Mouse (Mus musculus) gastrocnemius, postnatal 25 days (tissue): ENCODE results near the gene Cldn3. TPM values are rescaled to one million over a fixed set of nuclear protein-coding genes. Genes with fewer than 3 reads are reported as not detected.
"Not testable (repeated sequence)": the region's sequence is repeated elsewhere in the genome, so short reads cannot be mapped to it uniquely, and the experiment has no call there.

Experiments used
- DNase-seq: peaks from one replicate; pipeline ENCODE4 v3.0.0; 2022
- long read RNA-seq, 2 experiments: library from polyadenylated mRNA; stranded (forward); transcript quantifications; one replicate each; pipeline ENCODE4 v2.0.0; 2021
- total RNA-seq, 2 experiments: library from RNA; stranded (reverse); gene quantifications; 1 replicate in 1 of 2; 2 replicates in 1 of 2; pipeline ENCODE4 v1.2.3; 2021

The Cldn3 gene
- total RNA-seq = under 1 TPM in 1 of 2 experiments, not detected in 1; 0.21 TPM
- long read RNA-seq, experiment 1 = 0 reads
- long read RNA-seq, experiment 2 = 0 reads

DNA sequence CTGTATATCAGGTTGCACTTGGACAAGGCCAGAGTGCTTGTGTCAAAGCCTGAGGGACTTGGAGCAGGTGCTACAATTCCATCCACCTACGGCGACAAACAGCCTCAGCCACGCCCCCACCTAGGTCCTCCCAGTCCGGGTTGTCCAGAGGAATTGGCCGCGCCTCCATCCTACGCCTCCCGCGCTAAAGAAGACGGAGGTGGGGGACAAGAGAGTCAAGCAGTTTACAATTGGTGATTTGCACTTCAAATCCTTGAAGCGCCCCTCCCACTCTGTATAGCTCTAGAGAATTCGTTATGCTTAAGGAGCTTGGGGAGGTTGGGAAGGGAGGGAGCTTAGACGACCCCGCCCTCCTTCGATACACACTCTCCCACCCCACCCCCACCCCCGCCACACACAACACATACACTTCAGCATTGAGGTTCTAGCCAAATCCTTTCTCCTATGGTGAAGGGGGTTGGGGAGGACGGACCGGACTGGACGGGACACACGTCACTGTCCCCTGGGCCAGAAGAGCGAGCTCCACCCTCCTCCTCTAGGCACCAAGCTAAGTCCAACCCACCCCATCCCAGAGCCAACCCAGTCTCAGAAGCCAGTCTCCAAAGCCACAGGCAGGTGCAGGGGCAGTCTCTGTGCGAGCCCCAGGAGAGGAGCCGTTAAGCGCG lies at the start of gene Cldn3:
TSS of gene Cldn3 (plus strand) at position 582 of the 665 bp plus-strand sequence.
- no peak for DNase-seq

GRCm38 (mm10) chr5:134936626-134937185 lies 49.3 kb upstream of the Cldn3 start:
- DNase-seq = no peak

GRCm38 (mm10) chr5:134939069-134939468 lies 46.9 kb upstream of the Cldn3 start:
- DNase-seq = no peak

DNA sequence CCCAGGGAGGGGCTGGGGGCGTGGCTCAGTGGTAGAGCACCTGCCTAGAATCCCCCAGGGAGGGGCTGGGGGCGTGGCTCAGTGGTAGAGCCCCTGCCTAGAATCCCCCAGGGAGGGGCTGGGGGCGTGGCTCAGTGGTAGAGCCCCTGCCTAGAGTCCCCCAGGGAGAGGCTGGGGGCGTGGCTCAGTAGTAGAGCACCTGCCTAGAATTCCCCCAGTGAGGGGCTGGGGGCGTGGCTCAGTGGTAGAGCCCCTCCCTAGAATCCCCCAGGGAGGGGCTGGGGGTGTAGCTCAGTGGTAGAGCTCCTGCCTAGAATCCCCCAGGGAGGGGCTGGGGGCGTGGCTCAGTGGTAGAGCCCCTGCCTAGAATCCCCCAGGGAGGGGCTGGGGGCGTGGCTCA lies 46.5 kb upstream of the Cldn3 start:
- not testable (repeated sequence) for DNase-seq

DNA sequence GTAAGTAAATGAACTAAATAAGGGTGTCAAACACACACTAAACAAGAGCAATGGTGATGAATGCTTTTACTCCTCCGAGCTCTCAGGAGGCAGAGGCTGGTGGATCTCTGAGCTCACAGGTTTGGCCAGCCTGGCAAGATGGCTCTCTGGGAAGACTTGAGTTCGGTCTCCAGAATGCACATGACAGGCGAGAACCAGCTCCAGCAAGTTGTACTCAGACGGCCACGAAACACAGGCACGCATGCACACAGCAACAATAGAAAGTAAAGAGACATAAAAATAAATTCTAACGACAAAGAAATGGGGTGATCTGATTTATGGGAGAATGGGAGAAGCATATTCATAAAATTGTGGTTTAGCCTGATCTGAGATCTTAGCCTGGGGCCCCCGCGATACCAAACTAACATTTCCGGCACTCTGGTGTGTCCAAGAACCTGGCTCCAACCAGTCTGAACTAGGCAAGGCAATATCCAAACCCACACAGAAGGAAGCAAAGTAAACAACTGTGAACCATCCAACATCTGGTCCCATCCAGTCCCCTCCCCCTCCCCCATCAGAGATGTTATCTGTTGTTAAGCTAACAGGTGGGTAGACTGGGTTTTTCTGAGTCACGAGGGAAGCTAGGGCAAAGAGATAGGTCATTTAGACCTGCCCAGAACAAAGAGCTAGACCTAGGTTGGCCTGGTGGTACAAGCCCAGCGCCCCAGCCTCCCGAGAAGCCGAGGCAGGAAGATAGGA lies 44.4 kb upstream of the Cldn3 start:
- DNase-seq = no peak

- DNase-seq = no peak
These were observed 43.3 kb upstream of the Cldn3 start for GRCm38 (mm10) chr5:134942740-134943139.

- DNase-seq = no peak
These were observed 41.8 kb upstream of the Cldn3 start for GRCm38 (mm10) chr5:134944179-134944578.

DNA sequence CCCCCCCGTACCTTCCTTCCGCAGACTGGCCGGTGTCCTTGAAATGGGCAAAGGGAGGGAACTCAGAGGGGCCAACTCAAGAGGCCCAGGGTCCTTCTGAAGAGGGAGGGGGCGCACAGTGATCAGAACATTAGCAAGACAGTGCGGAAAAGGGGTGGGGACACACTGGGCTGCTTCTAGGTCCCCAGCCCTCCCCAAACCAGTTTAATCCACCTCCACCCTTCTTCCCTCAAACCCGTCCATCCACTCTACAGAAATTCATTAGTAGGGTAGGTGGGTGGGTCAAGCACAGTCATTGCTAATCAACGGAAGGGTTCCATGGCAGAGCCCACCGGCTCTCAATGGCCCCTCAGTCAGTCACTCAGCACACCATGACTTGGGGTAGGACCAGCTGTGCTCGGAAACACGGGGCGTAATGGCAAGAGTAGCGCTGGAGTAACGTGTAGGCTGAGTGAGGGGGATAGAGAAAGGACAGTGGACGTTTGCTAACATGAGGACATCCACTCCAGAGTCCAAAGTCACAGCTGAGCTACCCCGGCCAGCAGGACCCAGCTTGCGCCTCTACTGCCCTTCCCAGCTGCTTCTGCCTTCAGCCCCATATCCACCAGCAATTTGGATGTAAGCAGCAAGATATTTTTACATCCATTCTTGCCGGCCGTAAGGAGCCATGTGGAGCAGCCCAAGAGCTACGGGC lies 40.6 kb upstream of the Cldn3 start:
- DNase-seq = no peak

DNA sequence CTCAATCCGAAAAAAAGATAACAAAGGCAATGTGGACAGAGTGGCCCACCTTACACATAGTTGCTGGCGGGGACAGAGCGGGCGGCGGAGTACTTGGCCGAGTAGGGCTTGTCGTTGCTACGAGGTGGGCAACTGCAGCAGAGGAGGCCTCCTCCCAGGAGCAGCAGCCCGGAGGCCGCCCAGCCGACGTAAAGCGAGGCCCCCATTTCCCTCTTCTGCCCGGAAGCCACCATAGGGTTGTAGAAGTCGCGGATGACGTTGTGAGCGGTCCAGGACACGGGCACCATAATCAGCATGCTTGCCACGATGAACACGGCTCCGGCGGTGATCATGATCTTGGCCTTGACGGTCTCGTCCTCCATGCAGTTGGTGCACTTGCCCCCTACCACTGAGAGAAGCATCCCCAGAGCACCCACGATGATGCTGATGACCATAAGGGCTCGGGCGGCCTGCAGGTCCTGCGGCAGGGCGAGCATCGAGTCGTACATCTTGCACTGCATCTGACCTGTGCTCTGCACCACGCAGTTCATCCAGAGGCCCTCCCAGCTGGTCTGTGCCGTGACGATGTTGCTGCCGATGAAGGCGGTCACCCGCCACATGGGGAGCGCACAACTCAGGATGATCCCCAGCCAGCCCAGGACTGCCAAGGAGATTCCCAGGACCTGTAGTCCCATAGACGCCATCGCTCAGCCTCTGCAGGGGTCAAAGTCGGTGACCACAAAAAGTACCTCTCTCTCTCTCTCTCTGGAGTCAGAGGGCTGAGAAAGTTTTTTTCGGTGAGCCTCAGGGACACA lies 39.8 kb upstream of the Cldn3 start:
- DNase-seq = no peak

DNA sequence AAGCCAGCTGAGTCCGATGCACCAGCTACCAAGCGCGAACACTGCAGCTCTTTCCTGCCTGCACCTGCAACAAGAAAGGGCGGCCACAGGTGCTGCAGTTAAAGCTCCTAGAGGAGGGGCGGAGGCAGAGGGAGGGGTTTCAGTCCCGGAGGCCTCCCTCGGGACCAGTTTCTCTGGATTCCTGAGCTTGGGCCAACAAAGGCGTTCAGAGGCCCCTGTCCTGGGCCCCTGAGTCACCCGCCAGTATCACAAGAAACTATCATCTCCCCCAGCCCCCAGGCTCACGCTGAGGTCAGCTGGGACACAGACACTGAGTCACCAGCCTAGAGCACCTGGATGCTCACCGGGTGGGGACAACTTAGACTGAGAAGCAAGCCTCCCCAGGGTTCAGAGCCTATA lies 39.2 kb upstream of the Cldn3 start, which contains the start of gene Cldn4:
TSS of gene Cldn4 (minus strand) at position 78 of the 399 bp plus-strand sequence.
- DNase-seq = no peak

- no peak for DNase-seq
These were observed 38.5 kb upstream of the Cldn3 start for GRCm38 (mm10) chr5:134947420-134948084.

DNA sequence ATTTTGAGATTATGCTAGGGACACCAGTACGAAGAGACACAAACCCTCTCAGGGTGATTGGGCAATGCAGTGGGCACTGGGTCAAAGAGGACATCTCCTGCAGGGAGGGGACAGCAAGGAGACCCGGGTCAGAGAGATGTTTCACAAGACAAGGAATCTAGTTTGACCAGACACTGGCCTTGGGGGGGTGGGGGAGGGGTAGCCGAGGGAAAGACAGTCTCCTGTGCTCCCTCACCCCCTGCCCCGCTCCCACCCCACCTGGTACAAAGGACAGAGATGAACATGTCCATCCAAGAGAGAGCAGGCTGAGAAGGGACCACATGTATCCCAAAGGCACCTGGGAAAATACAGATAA lies 38.0 kb upstream of the Cldn3 start:
- DNase-seq = no peak

GRCm38 (mm10) chr5:134951053-134951884 lies 34.7 kb upstream of the Cldn3 start:
- no peak for DNase-seq

GRCm38 (mm10) chr5:134955491-134955890 lies 30.5 kb upstream of the Cldn3 start:
- no peak for DNase-seq

- DNase-seq = peak; percentile 45
These were observed 26.9 kb upstream of the Cldn3 start for GRCm38 (mm10) chr5:134959114-134959513.

DNA sequence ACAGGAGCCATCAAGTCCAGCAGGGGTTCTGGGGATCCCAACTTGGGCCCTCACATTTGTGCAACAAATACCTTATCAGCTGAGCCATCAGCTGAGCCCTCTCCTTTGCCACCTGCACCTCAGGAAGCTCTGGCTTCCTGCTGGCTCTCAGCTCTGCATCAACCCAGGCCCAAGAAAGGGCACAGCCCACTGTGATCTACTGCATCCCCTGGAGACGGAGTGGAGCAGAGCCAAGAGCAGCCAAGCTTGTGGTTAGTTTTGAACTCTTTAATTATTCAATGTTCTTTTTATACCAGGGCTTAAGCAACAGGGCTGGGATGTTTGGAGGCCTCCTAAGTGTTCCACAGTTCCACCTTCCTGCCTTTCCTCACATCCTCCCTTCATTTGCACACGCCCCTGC lies 25.6 kb upstream of the Cldn3 start:
- DNase-seq = no peak

GRCm38 (mm10) chr5:134961519-134961918 lies 24.5 kb upstream of the Cldn3 start:
- no peak for DNase-seq

DNA sequence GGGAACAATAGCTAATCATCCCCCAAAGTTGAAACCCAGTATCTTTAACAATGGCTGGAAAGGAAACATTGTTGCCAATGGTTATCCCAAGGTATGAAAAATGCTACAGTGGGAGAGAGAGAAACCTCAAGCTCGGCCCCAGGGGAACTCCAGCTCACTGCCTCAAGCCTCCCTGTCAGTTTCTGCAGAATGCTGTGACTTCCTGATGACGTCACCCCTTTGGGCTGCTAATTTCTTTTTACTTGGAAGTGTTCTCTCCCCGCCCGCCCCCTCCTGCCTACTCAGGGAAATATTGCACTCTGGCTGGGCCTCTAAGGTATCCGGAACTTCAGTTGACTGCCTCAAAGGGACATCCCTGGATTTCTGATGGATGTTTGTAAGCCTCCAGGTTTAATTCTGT lies 22.5 kb upstream of the Cldn3 start:
- DNase-seq = no peak

- DNase-seq = not testable (repeated sequence)
These were observed 21.4 kb upstream of the Cldn3 start for GRCm38 (mm10) chr5:134964655-134965054.

DNA sequence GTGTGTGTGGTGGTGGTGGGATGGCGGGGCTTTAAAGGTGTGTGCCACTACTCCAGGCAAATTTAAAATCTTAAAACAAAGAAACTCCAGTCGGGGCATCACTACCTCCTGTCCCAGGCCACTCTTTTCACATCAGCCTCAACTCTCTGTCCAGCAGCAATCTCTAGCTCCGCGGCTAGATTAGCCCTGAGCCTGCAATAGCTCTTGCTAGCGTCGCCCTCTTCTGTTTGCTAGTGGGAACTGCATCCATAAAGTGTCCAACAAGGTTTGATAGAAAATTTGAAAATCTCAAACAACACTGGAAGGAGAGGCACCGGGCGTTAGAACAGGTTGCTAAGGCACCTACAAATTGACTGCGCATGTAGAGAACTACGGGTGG lies 20.6 kb upstream of the Cldn3 start:
- DNase-seq = peak; percentile 32
